Mouse (Mus musculus) C2C12 (cell line): ENCODE measurements at regions not wholly inside any gene's neighbourhood (a gene's known extent, or its start where the extent isn't known, plus 50 kb on each side); places are given as distances from the start of the nearest gene placed in this dataset.

ENCODE experiments used
- H3K27me3 ChIP-seq: one replicate; pipeline ENCODE4 v1.6.1; 2011; ENCODE audit not compliant: control insufficient read depth, insufficient read depth, insufficient read length
- H3K36me3 ChIP-seq: one replicate; pipeline ENCODE4 v1.6.1; 2011; ENCODE audit not compliant: control insufficient read depth, insufficient read depth
- H3K4me3 ChIP-seq: one replicate; pipeline ENCODE4 v1.5.1; 2011; ENCODE audit warnings: mild to moderate bottlenecking, control low read depth; ENCODE audit not compliant: poor library complexity, insufficient read depth, severe bottlenecking
- H3K79me2 ChIP-seq: one replicate; pipeline ENCODE4 v1.6.1; 2011; ENCODE audit not compliant: control insufficient read depth, insufficient read depth
- H3K79me3 ChIP-seq: one replicate; pipeline ENCODE4 v1.6.1; 2011; ENCODE audit warnings: low read depth, control low read depth
- H3ac ChIP-seq: one replicate; pipeline ENCODE3; 2011; ENCODE audit warnings: low read depth; ENCODE audit not compliant: control insufficient read depth, insufficient read length
- CEBPB ChIP-seq: IDR thresholded peaks from one replicate; pipeline ENCODE4 v1.6.1; 2011; ENCODE audit warnings: low read depth, mild to moderate bottlenecking, control low read depth, moderate library complexity
- CTCF ChIP-seq: IDR thresholded peaks from one replicate; pipeline ENCODE4 v1.5.1; 2011; ENCODE audit not compliant: control insufficient read depth, insufficient read depth, insufficient read length
- FOSL1 ChIP-seq: IDR thresholded peaks from one replicate; pipeline ENCODE4 v1.8.0; 2011; ENCODE audit warnings: mild to moderate bottlenecking, low read length; ENCODE audit not compliant: poor library complexity, insufficient read depth, severe bottlenecking
- MAX ChIP-seq: IDR thresholded peaks from one replicate; pipeline ENCODE4 v1.6.1; 2011; ENCODE audit warnings: mild to moderate bottlenecking, control low read depth
- MYOD1 ChIP-seq: IDR thresholded peaks from one replicate; pipeline ENCODE4 v1.6.1; 2011; ENCODE audit warnings: low read depth; ENCODE audit not compliant: control insufficient read depth, insufficient read length
- MYOG ChIP-seq: IDR thresholded peaks from one replicate; pipeline ENCODE4 v1.6.1; 2011; ENCODE audit not compliant: control insufficient read depth, insufficient read length; ENCODE audit errors: extremely low read depth
- USF1 ChIP-seq: IDR thresholded peaks from one replicate; pipeline ENCODE4 v1.6.1; 2011; ENCODE audit warnings: low read depth, mild to moderate bottlenecking, control low read depth, moderate library complexity

GRCm38 (mm10) chr15:62176076-62176475 is 1253.3 kb upstream of the A1bg start:
- peaks cover 85% of the 10 kb centered on the region for H3K36me3 ChIP-seq
- H3K79me2 ChIP-seq, result peaks cover 92% of the 10 kb centered on the region
- H3ac ChIP-seq, result no peak overlapping the region
- peaks cover 57% of the 10 kb centered on the region for H3K79me3 ChIP-seq
- no peak overlapping the region for H3K4me3 ChIP-seq
- TF ChIP-seq CEBPB, result no peak
- no peak for TF ChIP-seq MAX
- no peak for TF ChIP-seq MYOD1
- TF ChIP-seq FOSL1, result no peak
- no peak for TF ChIP-seq MYOG
- TF ChIP-seq USF1, result no peak
- no peak for TF ChIP-seq CTCF
- H3K27me3 ChIP-seq, result no peaks in the 10 kb centered on the region

GRCm38 (mm10) chr15:62173633-62174543 is 1251.1 kb upstream of the A1bg start:
- Histone ChIP-seq H3ac (no peak overlapping the region), H3K36me3 (peaks cover 85% of the 10 kb centered on the region), H3K79me2 (peaks cover 92% of the 10 kb centered on the region), H3K4me3 (no peak overlapping the region), H3K79me3 (peaks cover 69% of the 10 kb centered on the region), H3K27me3 (no peaks in the 10 kb centered on the region)
- TF ChIP-seq CTCF (no peak), USF1 (no peak), CEBPB (no peak), FOSL1 (no peak), MAX (no peak), MYOD1 (no peak), MYOG (no peak)

GRCm38 (mm10) chr15:62171632-62172031 is 1248.8 kb upstream of the A1bg start:
- Histone ChIP-seq H3ac (no peak overlapping the region), H3K27me3 (no peaks in the 10 kb centered on the region), H3K4me3 (no peak overlapping the region), H3K36me3 (peaks cover 86% of the 10 kb centered on the region), H3K79me2 (peaks cover 92% of the 10 kb centered on the region), H3K79me3 (peaks cover 80% of the 10 kb centered on the region)
- TF ChIP-seq MYOD1 (no peak), FOSL1 (no peak), CTCF (no peak), CEBPB (no peak), MAX (no peak), USF1 (no peak), MYOG (no peak)

DNA sequence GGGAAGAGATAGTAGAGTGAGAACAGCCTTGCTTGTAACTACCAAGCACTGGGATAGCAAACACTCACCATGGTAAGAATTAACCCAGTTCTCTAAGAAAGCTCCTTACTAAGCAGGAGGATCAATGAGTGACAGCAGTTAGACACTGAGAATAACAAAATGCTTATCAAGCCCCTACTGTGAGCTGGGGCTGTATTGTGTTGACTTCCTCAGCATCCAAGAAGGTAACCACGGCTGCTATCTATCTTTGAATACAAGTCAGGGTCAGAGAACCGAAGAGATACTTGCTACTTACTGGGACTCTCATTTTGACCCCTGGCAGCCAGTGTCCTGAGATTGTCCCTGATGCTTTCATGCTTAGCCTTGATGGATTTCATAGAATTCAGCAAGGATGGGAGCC is 1248.4 kb upstream of the A1bg start:
- no peak overlapping the region for H3ac ChIP-seq
- H3K79me3 ChIP-seq, result peaks cover 82% of the 10 kb centered on the region
- peaks cover 92% of the 10 kb centered on the region for H3K79me2 ChIP-seq
- no peaks in the 10 kb centered on the region for H3K27me3 ChIP-seq
- no peak for TF ChIP-seq MYOG
- TF ChIP-seq MYOD1, result no peak
- no peak for TF ChIP-seq CTCF
- TF ChIP-seq CEBPB, result no peak
- TF ChIP-seq MAX, result no peak
- TF ChIP-seq USF1, result no peak
- no peak for TF ChIP-seq FOSL1
- peaks cover 86% of the 10 kb centered on the region for H3K36me3 ChIP-seq
- H3K4me3 ChIP-seq, result no peak overlapping the region

DNA sequence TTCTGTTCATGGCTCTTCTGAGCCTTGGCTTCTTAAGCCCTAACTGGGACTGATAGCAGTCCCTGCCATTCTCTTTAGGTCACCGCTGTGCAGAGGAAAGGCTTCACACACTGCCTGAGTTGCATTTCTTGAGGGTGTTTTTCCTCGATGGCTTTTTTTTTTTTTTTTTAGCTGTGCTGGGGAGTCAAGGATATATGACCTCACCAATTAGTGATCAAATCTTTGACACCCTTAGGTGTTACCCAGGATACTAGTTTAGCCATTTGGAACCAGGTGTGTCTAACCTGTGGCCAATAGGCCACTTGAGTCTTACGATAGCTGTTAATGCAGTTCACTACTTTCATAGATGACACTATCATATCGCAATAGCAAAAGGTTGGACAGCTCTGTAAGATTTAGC is 1247.5 kb upstream of the A1bg start:
- TF ChIP-seq MAX, result no peak
- TF ChIP-seq CTCF, result no peak
- no peak for TF ChIP-seq MYOG
- TF ChIP-seq MYOD1, result no peak
- no peak for TF ChIP-seq FOSL1
- no peak for TF ChIP-seq USF1
- no peak for TF ChIP-seq CEBPB

More for the DNA sequence above, 1247.5 kb upstream of the A1bg start:
- no peak overlapping the region for H3ac ChIP-seq
- peaks cover 86% of the 10 kb centered on the region for H3K36me3 ChIP-seq
- H3K27me3 ChIP-seq, result no peaks in the 10 kb centered on the region
- peaks cover 88% of the 10 kb centered on the region for H3K79me3 ChIP-seq
- no peak overlapping the region for H3K4me3 ChIP-seq
- peaks cover 94% of the 10 kb centered on the region for H3K79me2 ChIP-seq
